Mouse (Mus musculus) neural tube, embryonic 12.5 days (tissue): ENCODE data around the gene Cd4. TPM values are rescaled to one million over a fixed set of nuclear protein-coding genes. Genes with fewer than 3 reads are reported as not detected.

ENCODE experiments used
- polyA plus RNA-seq: library from polyadenylated mRNA; unstranded; fragments of >200 nt; fragmentation: Nextera tagmentation; extraction: Ambion mirVana; gene quantifications from 2 replicates; pipeline ENCODE4 v1.2.1, GENCODE M21; 2016

Gene Cd4
- polyA plus RNA-seq, 1 experiment from 2014 or later = 0.06 TPM

Other genes with a start within 250 kb of the Cd4 start
- 39.0 and 44.0 TPM in 2 replicates for gene Lpcat3, start 225.2 kb downstream of the Cd4 start, polyA plus RNA-seq
- 159 and 161 TPM in 2 replicates for gene Emg1, start 176.0 kb downstream of the Cd4 start, polyA plus RNA-seq
- gene Phb2, start 175.9 kb downstream of the Cd4 start, polyA plus RNA-seq = 312 and 315 TPM in 2 replicates
- gene Ptpn6, start 149.5 kb downstream of the Cd4 start, polyA plus RNA-seq = 4.8 and 6.6 TPM in 2 replicates
- gene Grcc10, start 146.8 kb downstream of the Cd4 start, polyA plus RNA-seq = 527 and 552 TPM in 2 replicates
- not detected in 2 replicates for gene Gm45234, start 132.2 kb downstream of the Cd4 start, polyA plus RNA-seq
- gene Atn1, start 131.7 kb downstream of the Cd4 start, polyA plus RNA-seq = 16.8 and 17.4 TPM in 2 replicates
- gene Eno2, start 118.5 kb downstream of the Cd4 start, polyA plus RNA-seq = 25.2 and 27.8 TPM in 2 replicates
- gene Lrrc23, start 108.5 kb downstream of the Cd4 start, polyA plus RNA-seq = 0.68 and 0.85 TPM in 2 replicates
- 8.2 and 8.5 TPM in 2 replicates for gene Spsb2, start 79.6 kb downstream of the Cd4 start, polyA plus RNA-seq
- 461 and 485 TPM in 2 replicates for gene Tpi1, start 73.9 kb downstream of the Cd4 start, polyA plus RNA-seq
- 203 TPM in 2 replicates for gene Usp5, start 58.7 kb downstream of the Cd4 start, polyA plus RNA-seq
- 115 and 124 TPM in 2 replicates for gene Cdca3, start 58.7 kb downstream of the Cd4 start, polyA plus RNA-seq
- 0.50 and 0.52 TPM in 2 replicates for gene Gnb3, start 47.9 kb downstream of the Cd4 start, polyA plus RNA-seq
- gene P3h3, start 30.5 kb downstream of the Cd4 start, polyA plus RNA-seq = 27.2 and 28.4 TPM in 2 replicates
- 14.7 and 16.3 TPM in 2 replicates for gene Gpr162, start 24.2 kb downstream of the Cd4 start, polyA plus RNA-seq
- 1.8 and 2.2 TPM in 2 replicates for gene Lag3, start 23.5 kb upstream of the Cd4 start, polyA plus RNA-seq
- 718 and 773 TPM in 2 replicates for gene Ptms, start 31.9 kb upstream of the Cd4 start, polyA plus RNA-seq
- gene Mlf2, start 43.2 kb upstream of the Cd4 start, polyA plus RNA-seq = 546 and 556 TPM in 2 replicates
- 91.5 and 99.8 TPM in 2 replicates for gene Cops7a, start 77.3 kb upstream of the Cd4 start, polyA plus RNA-seq
- gene Pianp, start 108.5 kb upstream of the Cd4 start, polyA plus RNA-seq = 9.8 and 10.0 TPM in 2 replicates
- gene Zfp384, start 120.9 kb upstream of the Cd4 start, polyA plus RNA-seq = 17.0 and 19.1 TPM in 2 replicates
- 151 and 156 TPM in 2 replicates for gene Ing4, start 151.5 kb upstream of the Cd4 start, polyA plus RNA-seq
- gene Acrbp, start 161.5 kb upstream of the Cd4 start, polyA plus RNA-seq = 15.1 and 15.3 TPM in 2 replicates
- 0.32 and 0.54 TPM in 2 replicates for gene Lpar5, start 179.7 kb upstream of the Cd4 start, polyA plus RNA-seq
- gene Chd4, start 207.8 kb upstream of the Cd4 start, polyA plus RNA-seq = 115 and 121 TPM in 2 replicates
- gene Nop2, start 243.7 kb upstream of the Cd4 start, polyA plus RNA-seq = 53.9 and 56.3 TPM in 2 replicates